Mouse (Mus musculus): ENCODE measurements around the gene Tacc2. TPM values are rescaled to one million over a fixed set of nuclear protein-coding genes. Genes with fewer than 3 reads are reported as not detected.

Gene Tacc2
- total RNA-seq, 1 experiment from 2014 or later = 0.35 TPM

GRCm38 (mm10) chr7:130782501-130783050 is 205.3 kb downstream of the Tacc2 start:
- ATAC-seq (ENCODE audit: extremely low read depth, insufficient number of reproducible peaks, low FRiP score, poor library complexity, severe bottlenecking) = no peak

GRCm38 (mm10) chr7:130785923-130786575 is 208.8 kb downstream of the Tacc2 start:
- no peak for ATAC-seq (ENCODE audit: extremely low read depth, insufficient number of reproducible peaks, low FRiP score, poor library complexity, severe bottlenecking)

- ATAC-seq (ENCODE audit: extremely low read depth, insufficient number of reproducible peaks, low FRiP score, poor library complexity, severe bottlenecking) = no peak
Measured at GRCm38 (mm10) chr7:130786708-130787107, 209.5 kb downstream of the Tacc2 start.

- no peak for ATAC-seq (ENCODE audit: extremely low read depth, insufficient number of reproducible peaks, low FRiP score, poor library complexity, severe bottlenecking)
Measured at GRCm38 (mm10) chr7:130787537-130787936, 210.3 kb downstream of the Tacc2 start.

- no peak for ATAC-seq (ENCODE audit: extremely low read depth, insufficient number of reproducible peaks, low FRiP score, poor library complexity, severe bottlenecking)
Measured at GRCm38 (mm10) chr7:130788950-130789349, 211.7 kb downstream of the Tacc2 start.

- no peak for ATAC-seq (ENCODE audit: extremely low read depth, insufficient number of reproducible peaks, low FRiP score, poor library complexity, severe bottlenecking)
Measured at GRCm38 (mm10) chr7:130789456-130789855, 212.2 kb downstream of the Tacc2 start.

GRCm38 (mm10) chr7:130793671-130794070 is 216.4 kb downstream of the Tacc2 start:
- no peak for ATAC-seq (ENCODE audit: extremely low read depth, insufficient number of reproducible peaks, low FRiP score, poor library complexity, severe bottlenecking)

GRCm38 (mm10) chr7:130796786-130797185 is 219.5 kb downstream of the Tacc2 start:
- no peak for ATAC-seq (ENCODE audit: extremely low read depth, insufficient number of reproducible peaks, low FRiP score, poor library complexity, severe bottlenecking)

- no peak for ATAC-seq (ENCODE audit: extremely low read depth, insufficient number of reproducible peaks, low FRiP score, poor library complexity, severe bottlenecking)
Measured at GRCm38 (mm10) chr7:130797524-130797923, 220.3 kb downstream of the Tacc2 start.

- ATAC-seq (ENCODE audit: extremely low read depth, insufficient number of reproducible peaks, low FRiP score, poor library complexity, severe bottlenecking) = no peak
Measured at GRCm38 (mm10) chr7:130799418-130799817, 222.2 kb downstream of the Tacc2 start.

GRCm38 (mm10) chr7:130800681-130801080 is 223.4 kb downstream of the Tacc2 start:
- ATAC-seq (ENCODE audit: extremely low read depth, insufficient number of reproducible peaks, low FRiP score, poor library complexity, severe bottlenecking) = peak; percentile 34; the same call in 1 of the 2 replicates

GRCm38 (mm10) chr7:130801811-130802210 is 224.6 kb downstream of the Tacc2 start:
- ATAC-seq (ENCODE audit: extremely low read depth, insufficient number of reproducible peaks, low FRiP score, poor library complexity, severe bottlenecking) = 0 out of 2 replicates have a peak, but pooled peaks have one; percentile 20

GRCm38 (mm10) chr7:130803251-130803825 is 226.1 kb downstream of the Tacc2 start:
- no peak for ATAC-seq (ENCODE audit: extremely low read depth, insufficient number of reproducible peaks, low FRiP score, poor library complexity, severe bottlenecking)

- no peak for ATAC-seq (ENCODE audit: extremely low read depth, insufficient number of reproducible peaks, low FRiP score, poor library complexity, severe bottlenecking)
Measured at GRCm38 (mm10) chr7:130804991-130805390, 227.8 kb downstream of the Tacc2 start.

GRCm38 (mm10) chr7:130807749-130808148 is 230.5 kb downstream of the Tacc2 start:
- no peak for ATAC-seq (ENCODE audit: extremely low read depth, insufficient number of reproducible peaks, low FRiP score, poor library complexity, severe bottlenecking)

- no peak for ATAC-seq (ENCODE audit: extremely low read depth, insufficient number of reproducible peaks, low FRiP score, poor library complexity, severe bottlenecking)
Measured at GRCm38 (mm10) chr7:130808694-130809093, 231.5 kb downstream of the Tacc2 start.

GRCm38 (mm10) chr7:130810238-130810637 is 233.0 kb downstream of the Tacc2 start:
- no peak for ATAC-seq (ENCODE audit: extremely low read depth, insufficient number of reproducible peaks, low FRiP score, poor library complexity, severe bottlenecking)

GRCm38 (mm10) chr7:130812407-130812806 is 235.2 kb downstream of the Tacc2 start:
- ATAC-seq (ENCODE audit: extremely low read depth, insufficient number of reproducible peaks, low FRiP score, poor library complexity, severe bottlenecking) = no peak
